Mouse (Mus musculus): ENCODE results near the gene Map3k9.

DNA sequence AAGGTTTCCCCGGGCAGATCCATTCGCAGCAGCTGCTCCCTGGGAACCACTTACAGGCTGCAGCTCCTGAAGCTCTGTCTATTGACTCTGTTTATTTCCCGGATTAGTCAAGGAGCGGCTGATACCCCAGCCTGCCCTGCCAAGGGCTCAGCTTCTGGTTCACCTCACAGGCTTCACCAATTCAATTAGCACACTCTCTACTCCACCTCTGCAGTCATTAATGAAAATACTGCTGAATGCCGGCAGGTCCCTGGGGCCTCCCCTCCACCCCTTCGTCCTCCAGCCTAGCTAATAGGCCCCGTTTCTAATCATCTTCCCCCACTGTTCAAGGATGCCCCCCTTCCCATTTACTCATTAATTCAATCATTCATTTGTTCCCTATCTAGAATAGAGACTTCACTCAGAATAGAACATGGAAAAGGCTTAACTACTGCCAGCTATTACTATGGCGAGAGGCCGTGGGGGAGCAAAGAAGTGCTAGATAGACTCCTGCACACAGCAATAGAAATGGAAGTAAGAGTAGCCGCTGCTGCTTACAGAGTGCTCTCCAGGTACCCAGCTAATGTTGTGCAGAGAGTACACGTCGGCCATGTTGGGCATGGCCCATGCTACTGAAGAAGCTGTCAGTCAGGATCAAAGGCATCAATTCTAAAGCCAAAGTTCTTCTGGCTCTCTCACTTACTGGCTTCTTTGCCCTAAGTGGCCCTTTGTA, 94.4 kb downstream of the Map3k9 start:
- no peak for TF ChIP-seq CTCF (IDR thresholded peaks at IDR 0.05; ENCODE audit: low read depth, low read length)
- TF ChIP-seq EP300 (IDR thresholded peaks at IDR 0.05; ENCODE audit: insufficient read depth, low read depth, low read length), result no peak
- TF ChIP-seq POLR2A (IDR thresholded peaks at IDR 0.05; ENCODE audit: insufficient read depth, low read length), result no peak

All from ES-Bruce4 (cell line).